Mouse (Mus musculus): Measurements from ENCODE around the gene Vmn2r113.
"Not testable (repeated sequence)": the region's sequence is repeated elsewhere in the genome, so short reads cannot be mapped to it uniquely, and the experiment has no call there.

The Vmn2r113 gene

DNA sequence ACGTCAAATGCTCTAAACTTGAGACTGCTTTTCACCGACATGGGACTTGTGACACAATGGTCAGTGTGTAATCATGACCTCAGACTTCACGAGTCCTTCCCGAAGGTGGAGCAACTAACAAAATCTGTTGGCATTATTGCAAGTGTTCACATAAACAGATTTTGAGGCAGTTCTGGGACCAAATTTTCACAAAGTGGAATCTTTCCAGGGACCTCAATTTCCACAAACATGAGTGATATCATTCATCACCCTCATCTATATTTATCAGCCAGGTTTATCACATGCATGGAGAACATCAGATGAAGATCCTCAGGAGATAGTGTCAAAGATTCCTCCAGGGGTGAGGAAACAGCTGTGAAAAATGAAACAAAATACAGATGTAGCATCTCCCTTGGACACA, at the start of gene Vmn2r113:
Gene Vmn2r113, plus strand, starts transcription at position 301 of the 400 bp plus-strand sequence.
- DNase-seq (ENCODE audit: low read depth, low spot score), result not testable (repeated sequence)

Measured in brain, embryonic 18.5 days (tissue).